Mouse (Mus musculus) stomach, postnatal 0 days (tissue): ENCODE measurements around the gene Tnfsf4.

Source experiments
- CTCF ChIP-seq: IDR thresholded peaks from 2 replicates; pipeline ENCODE4 v1.5.1; 2016; ENCODE audit warnings: antibody characterized with exemption, low read depth, mild to moderate bottlenecking, moderate library complexity
- EP300 ChIP-seq: optimal IDR thresholded peaks from 2 replicates; pipeline ENCODE3; 2016; ENCODE audit warnings: antibody characterized with exemption

- TF ChIP-seq CTCF = no peak
- no peak for TF ChIP-seq EP300
Measured at GRCm38 (mm10) chr1:161427057-161427311, 31.8 kb downstream of the Tnfsf4 start.
